ENCODE assay signal across 7 mouse cellular contexts in genomic region chr4:147746255-147746654, GRCm38 (mm10). TPM values are rescaled to one million over a fixed set of nuclear protein-coding genes. Genes with fewer than 3 reads are reported as not detected.
DNase-seq lines count a peak whose midpoint lies in the region; ATAC-seq lines count a peak whose summit lies in the region.
"Had no signal": no experiment of that assay in that cellular context is flagged by ENCODE, and none has a peak within 500 bp of the region (broad histone marks: within the 10 kb centered on the region; RNA-seq: fewer than 3 reads in every experiment).

No protein-coding gene starts in this region.

- ATAC-seq in erythroid progenitor cell, adult 5-6 weeks (replicated peaks; ENCODE audit: low FRiP score, poor library complexity, severe bottlenecking) = 0 out of 2 replicates have a peak, but pooled peaks have one; percentile 54
- 0 out of 2 replicates have a peak, but pooled peaks have one; percentile 40 for ATAC-seq in monocyte, adult 5-6 weeks (replicated peaks; ENCODE audit: insufficient number of reproducible peaks, low FRiP score, low TSS enrichment, poor library complexity, severe bottlenecking)

- DNase-seq in R1 (ENCODE audit: low read depth, low spot score) (peak; percentile 10), ZHBTc4 (ENCODE audit: low read depth, low spot score) (peak; percentile 15)
- peak; percentile 86 for DNase-seq in heart, adult 11 months

RNA-seq across cellular contexts. Expression of gene Zfp534, which starts 43.9 kb away (rescaled TPM):
- not detected in 2 replicates for total RNA-seq in erythroid progenitor cell, adult 5-6 weeks (2015; ENCODE audit: low replicate concordance)
- total RNA-seq in erythroid progenitor cell, adult 5-6 weeks (2017; ENCODE audit: low replicate concordance) = not detected in 2 replicates
- total RNA-seq in monocyte, adult 5-6 weeks (2017) = 0.43 TPM in 1 of 3 replicates, not detected in the others
- total RNA-seq: CH12.LX, MEL had no signal

Comparison
In these comparisons a context has a peak if more than half of its experiments do, and no peak if none do; other contexts are left out.
1. Peak in every context shown above with its lines: DNase-seq and ATAC-seq.
2. DNase-seq: peak in every context shown above with its lines; median percentile 86 in heart, adult 11 months; 15 in ZHBTc4; 10 in R1.